Mouse (Mus musculus): ENCODE measurements around the gene Shisa9. TPM values are rescaled to one million over a fixed set of nuclear protein-coding genes. Genes with fewer than 3 reads are reported as not detected.

The Shisa9 gene
- total and polyA plus RNA-seq, 3 experiments, result not detected

DNA sequence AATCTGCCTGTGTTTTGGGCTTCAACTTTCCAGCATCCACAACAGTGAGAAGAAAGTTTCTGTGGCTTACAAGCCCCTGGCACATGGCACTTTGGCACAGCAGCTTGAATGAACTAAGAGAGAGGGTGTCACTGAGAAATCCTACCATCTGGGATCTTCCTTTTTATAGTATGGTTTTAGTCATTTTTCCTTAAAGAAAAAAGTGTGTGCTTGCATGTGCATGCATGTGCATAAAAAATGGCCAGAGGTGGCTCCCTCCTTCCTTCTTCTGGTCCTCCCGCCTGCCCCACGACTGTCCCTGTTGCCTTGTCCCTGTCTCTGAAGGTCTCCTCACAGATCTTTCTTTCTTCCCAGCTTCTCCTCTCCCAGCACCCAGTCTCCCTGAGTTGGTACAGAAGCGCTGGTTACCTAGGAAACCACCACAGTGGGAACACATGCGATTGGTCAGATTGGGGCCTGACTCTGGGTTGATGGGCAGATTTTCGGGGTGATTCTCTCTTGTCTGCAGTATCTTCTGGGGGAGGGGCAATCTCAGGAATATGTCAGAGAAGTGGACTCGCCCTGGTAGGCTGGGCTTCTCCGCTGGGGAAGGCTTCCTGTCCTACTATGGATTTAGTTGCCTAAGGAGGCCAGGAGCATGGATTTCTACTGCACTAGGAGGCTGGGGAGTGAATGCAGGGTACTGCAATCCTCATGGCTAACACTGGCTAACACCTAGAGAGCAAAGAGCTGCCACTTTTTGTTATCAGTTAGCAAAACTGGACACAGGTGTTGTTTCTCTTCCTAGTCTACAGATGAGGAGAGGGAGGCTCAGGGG is 131.3 kb downstream of the Shisa9 start:
- in situ Hi-C loops (cut with MboI; ENCODE audit: low pct_ligation_motif_present, low pct_unique_long_range_greater_than_20kb, low sequenced_read_pairs), result no loop called here
- Histone ChIP-seq H3K79me2 (replicated peaks; ENCODE audit: control insufficient read depth, extremely low read depth, insufficient read depth, poor library complexity, severe bottlenecking) (no peaks in the 10 kb centered on the region), H3K9ac (ENCODE audit: insufficient read depth, low read depth) (no peak overlapping the region), H3K4me1 (ENCODE audit: control insufficient read depth in 1 of 2, insufficient read depth in 2 of 2) (no peaks in the 10 kb centered on the region), H3K27ac (ENCODE audit: insufficient read depth, low read depth) (no peak overlapping the region), H3K9me3 (replicated peaks; ENCODE audit: low read length) (no peaks in the 10 kb centered on the region), H3K4me3 (replicated peaks in 1 of 3; ENCODE audit: low read depth in 2 of 3, low read length in 2 of 3, poor library complexity in 1 of 3) (no peak overlapping the region), H3K36me3 (replicated peaks in 1 of 2; ENCODE audit: control insufficient read depth in 1 of 2, insufficient read depth in 1 of 2, low read length in 1 of 2) (no peaks in the 10 kb centered on the region), H3K27me3 (replicated peaks) (peaks cover 5% of the 10 kb centered on the region), H3K4me2 (ENCODE audit: insufficient read depth, low read depth, poor library complexity, severe bottlenecking) (no peak overlapping the region)
- DNase-seq (ENCODE audit: extremely low read depth), result no peak
- no peak for TF ChIP-seq IRF4 (IDR thresholded peaks at IDR 0.05; ENCODE audit: low read depth, low read length)
- TF ChIP-seq JUND (conservative IDR thresholded peaks at IDR 0.05; ENCODE audit: low read depth, low read length), result no peak
- TF ChIP-seq ZMIZ1 (IDR thresholded peaks at IDR 0.05; ENCODE audit: low read depth, low read length), result no peak
- no peak for TF ChIP-seq NELFE (IDR thresholded peaks at IDR 0.05; ENCODE audit: low read depth, low read length)
- TF ChIP-seq USF1 (IDR thresholded peaks at IDR 0.05; ENCODE audit: low read depth, low read length), result no peak
- TF ChIP-seq POLR2AphosphoS2 (IDR thresholded peaks at IDR 0.05; ENCODE audit: low read depth, low read length), result no peak
- TF ChIP-seq USF2 (conservative IDR thresholded peaks at IDR 0.05; ENCODE audit: low read depth, low read length), result no peak
- no peak for TF ChIP-seq TCF12 (IDR thresholded peaks at IDR 0.05; ENCODE audit: low read depth, low read length)
- TF ChIP-seq RAD21 (IDR thresholded peaks at IDR 0.05; ENCODE audit: low read depth, low read length), result no peak
- TF ChIP-seq JUN (IDR thresholded peaks at IDR 0.05; ENCODE audit: insufficient read depth, low read depth, low read length), result no peak
- TF ChIP-seq EP300 (IDR thresholded peaks at IDR 0.05; ENCODE audit: low read length), result no peak
- no peak for TF ChIP-seq TBP (conservative IDR thresholded peaks at IDR 0.05; ENCODE audit: low read depth, low read length)
- dilution Hi-C loops (cut with MboI; ENCODE audit: extremely low pct_ligation_motif_present, extremely low pct_unique_long_range_greater_than_20kb, low sequenced_read_pairs), result no loop called here

DNA sequence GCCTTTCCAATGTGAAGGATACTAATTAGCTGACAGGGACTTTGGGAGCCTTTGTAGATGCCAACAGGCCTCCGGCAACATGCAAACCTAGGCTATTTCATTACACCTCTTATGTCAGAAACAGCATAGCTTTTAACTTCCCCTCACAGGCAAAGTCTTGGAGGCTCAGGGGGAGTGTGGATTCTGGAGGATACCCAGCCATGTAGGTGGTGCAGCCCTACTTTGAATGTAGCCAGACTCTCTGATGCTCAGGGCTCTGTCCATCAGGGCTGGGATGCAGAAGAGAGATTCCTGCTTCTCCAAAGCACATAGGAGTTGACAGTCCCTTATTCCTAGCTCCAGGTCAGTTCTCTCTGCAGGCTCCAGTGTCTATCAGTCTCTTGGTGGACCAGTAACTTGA is 133.0 kb downstream of the Shisa9 start:
- no peaks in the 10 kb centered on the region for H3K79me2 ChIP-seq (replicated peaks; ENCODE audit: control insufficient read depth, extremely low read depth, insufficient read depth, poor library complexity, severe bottlenecking)
- H3K27ac ChIP-seq (ENCODE audit: insufficient read depth, low read depth), result no peak overlapping the region
- H3K4me1 ChIP-seq (ENCODE audit: control insufficient read depth in 1 of 2, insufficient read depth in 2 of 2), result no peaks in the 10 kb centered on the region
- no peak overlapping the region for H3K4me2 ChIP-seq (ENCODE audit: insufficient read depth, low read depth, poor library complexity, severe bottlenecking)
- H3K27me3 ChIP-seq (replicated peaks), result peaks cover 1% of the 10 kb centered on the region
- TF ChIP-seq BHLHE40 (IDR thresholded peaks at IDR 0.05; ENCODE audit: low read depth, low read length) (no peak), MAZ (IDR thresholded peaks at IDR 0.05; ENCODE audit: low read depth, low read length) (no peak), CTCF (conservative IDR thresholded peaks at IDR 0.05 in 1 of 2, IDR thresholded peaks at IDR 0.05 in 1 of 2; ENCODE audit: low read depth in 2 of 2, low read length in 2 of 2) (no peak)
- in situ Hi-C loops (cut with MboI; ENCODE audit: low pct_ligation_motif_present, low pct_unique_long_range_greater_than_20kb, low sequenced_read_pairs) (no loop called here), dilution Hi-C loops (cut with MboI; ENCODE audit: extremely low pct_ligation_motif_present, extremely low pct_unique_long_range_greater_than_20kb, low sequenced_read_pairs) (no loop called here)
- DNase-seq (ENCODE audit: extremely low read depth), result no peak
- no peaks in the 10 kb centered on the region for H3K36me3 ChIP-seq (replicated peaks in 1 of 2; ENCODE audit: control insufficient read depth in 1 of 2, insufficient read depth in 1 of 2, low read length in 1 of 2)
- no peak overlapping the region for H3K4me3 ChIP-seq (replicated peaks in 1 of 3; ENCODE audit: low read depth in 2 of 3, low read length in 2 of 3, poor library complexity in 1 of 3)
- H3K9me3 ChIP-seq (replicated peaks; ENCODE audit: low read length), result no peaks in the 10 kb centered on the region
- H3K9ac ChIP-seq (ENCODE audit: insufficient read depth, low read depth), result no peak overlapping the region
